Mouse (Mus musculus) liver, embryonic 16.5 days (tissue): ENCODE data around the gene Zfp277. TPM values are rescaled to one million over a fixed set of nuclear protein-coding genes. Genes with fewer than 3 reads are reported as not detected.

Experiments used
- ATAC-seq: fragments of 200-750 bp; cut with Nextera tagmentation; 2 replicates; pipeline ENCODE4 v1.8.0; 2017; ENCODE audit warnings: low read depth, mild to moderate bottlenecking, moderate number of reproducible peaks, moderate library complexity
- H3K27ac ChIP-seq: fragments of 300-500 bp; sonication (generic); 2 replicates; pipeline ENCODE4 v1.5.1; 2014; ENCODE audit warnings: mild to moderate bottlenecking, low read length
- H3K27me3 ChIP-seq: fragments of 300-500 bp; sonication (generic); 2 replicates; pipeline ENCODE4 v1.6.1; 2014; ENCODE audit warnings: low read depth, low read length, mixed read lengths; ENCODE audit not compliant: control insufficient read depth, insufficient read depth
- H3K36me3 ChIP-seq: fragments of 300-500 bp; sonication (generic); 2 replicates; pipeline ENCODE4 v1.6.1; 2014; ENCODE audit warnings: mild to moderate bottlenecking; ENCODE audit not compliant: control insufficient read depth, insufficient read depth
- H3K4me1 ChIP-seq: fragments of 300-500 bp; sonication (generic); 2 replicates; pipeline ENCODE4 v1.6.1; 2014; ENCODE audit warnings: low read depth, low read length, mixed read lengths; ENCODE audit not compliant: control insufficient read depth
- H3K4me2 ChIP-seq: fragments of 300-500 bp; sonication (generic); 2 replicates; pipeline ENCODE4 v1.6.1; 2014; ENCODE audit warnings: low read depth, low read length, mixed read lengths
- H3K4me3 ChIP-seq: fragments of 300-500 bp; sonication (generic); 2 replicates; pipeline ENCODE4 v1.5.1; 2014; ENCODE audit warnings: low read depth, mild to moderate bottlenecking, low read length
- H3K9ac ChIP-seq: fragments of 300-500 bp; sonication (generic); 2 replicates; pipeline ENCODE4 v1.6.1; 2014; ENCODE audit warnings: low read depth, low read length
- H3K9me3 ChIP-seq: fragments of 300-500 bp; sonication (generic); replicated peaks from 2 replicates; pipeline ENCODE4 v1.6.1; 2016; ENCODE audit warnings: low read length; ENCODE audit not compliant: control insufficient read depth
- WGBS: fragments of 180-500 bp; shearing (Covaris S2); extraction: QIAGEN DNeasy Blood & Tissue Kit; methylation state at CpG from one replicate; pipeline ENCODE4 v1.1.7; 2014; ENCODE audit not compliant: insufficient replicate concordance; 5-methylcytosine and 5-hydroxymethylcytosine counted together
- polyA plus RNA-seq: library from polyadenylated mRNA; unstranded; fragments of >200 nt; fragmentation: Nextera tagmentation; extraction: Ambion mirVana; gene quantifications from 2 replicates; pipeline ENCODE4 v1.2.1, GENCODE M21; 2015

The Zfp277 gene
- polyA plus RNA-seq, 1 experiment from 2014 or later, result 6.1 TPM

GRCm38 (mm10) chr12:40286539-40286938 is 159.2 kb downstream of the Zfp277 start:
- H3K36me3 ChIP-seq, result no peaks in the 10 kb centered on the region
- no peaks in the 10 kb centered on the region for H3K4me1 ChIP-seq
- no peak overlapping the region for H3K27ac ChIP-seq
- no peak overlapping the region for H3K4me3 ChIP-seq
- 49% methylated on average over 4 of the region's 4 CpGs for WGBS
- no peak overlapping the region for H3K4me2 ChIP-seq
- no peak for ATAC-seq
- no peaks in the 10 kb centered on the region for H3K9me3 ChIP-seq
- H3K27me3 ChIP-seq, result no peaks in the 10 kb centered on the region
- H3K9ac ChIP-seq, result no peak overlapping the region

GRCm38 (mm10) chr12:40280596-40281325 is 164.9 kb downstream of the Zfp277 start:
- Histone ChIP-seq H3K4me2 (no peak overlapping the region), H3K27ac (no peak overlapping the region), H3K36me3 (no peaks in the 10 kb centered on the region), H3K9ac (no peak overlapping the region), H3K4me3 (no peak overlapping the region), H3K4me1 (no peaks in the 10 kb centered on the region), H3K9me3 (no peaks in the 10 kb centered on the region), H3K27me3 (no peaks in the 10 kb centered on the region)
- ATAC-seq, result no peak
- 61% methylated on average over 4 of the region's 4 CpGs for WGBS

GRCm38 (mm10) chr12:40277581-40277980 is 168.1 kb downstream of the Zfp277 start:
- Histone ChIP-seq H3K9ac (no peak overlapping the region), H3K4me3 (no peak overlapping the region), H3K27ac (no peak overlapping the region), H3K4me2 (no peak overlapping the region), H3K36me3 (no peaks in the 10 kb centered on the region), H3K27me3 (no peaks in the 10 kb centered on the region), H3K4me1 (no peaks in the 10 kb centered on the region), H3K9me3 (no peaks in the 10 kb centered on the region)
- no peak for ATAC-seq
- WGBS, result 45% methylated on average over 3 of the region's 3 CpGs

- no peaks in the 10 kb centered on the region for H3K27me3 ChIP-seq
- no peaks in the 10 kb centered on the region for H3K4me1 ChIP-seq
- no peak overlapping the region for H3K27ac ChIP-seq
- H3K4me2 ChIP-seq, result no peak overlapping the region
- H3K9ac ChIP-seq, result no peak overlapping the region
- H3K36me3 ChIP-seq, result no peaks in the 10 kb centered on the region
- H3K4me3 ChIP-seq, result no peak overlapping the region
- no peak for ATAC-seq
- H3K9me3 ChIP-seq, result no peaks in the 10 kb centered on the region
Observed at GRCm38 (mm10) chr12:40274931-40275330, 170.8 kb downstream of the Zfp277 start.

GRCm38 (mm10) chr12:40273339-40273738 is 172.4 kb downstream of the Zfp277 start:
- WGBS, result 25% methylated on average over 4 of the region's 4 CpGs
- no peak overlapping the region for H3K4me2 ChIP-seq
- H3K36me3 ChIP-seq, result no peaks in the 10 kb centered on the region
- no peak overlapping the region for H3K4me3 ChIP-seq
- no peak for ATAC-seq
- no peak overlapping the region for H3K9ac ChIP-seq
- H3K9me3 ChIP-seq, result no peaks in the 10 kb centered on the region
- H3K27ac ChIP-seq, result no peak overlapping the region
- no peaks in the 10 kb centered on the region for H3K27me3 ChIP-seq
- no peaks in the 10 kb centered on the region for H3K4me1 ChIP-seq

GRCm38 (mm10) chr12:40272710-40273109 is 173.0 kb downstream of the Zfp277 start:
- H3K27me3 ChIP-seq, result no peaks in the 10 kb centered on the region
- H3K9ac ChIP-seq, result no peak overlapping the region
- H3K4me3 ChIP-seq, result no peak overlapping the region
- H3K27ac ChIP-seq, result no peak overlapping the region
- H3K4me2 ChIP-seq, result no peak overlapping the region
- 59% methylated on average over 4 of the region's 4 CpGs for WGBS
- no peaks in the 10 kb centered on the region for H3K4me1 ChIP-seq
- no peaks in the 10 kb centered on the region for H3K36me3 ChIP-seq
- H3K9me3 ChIP-seq, result no peaks in the 10 kb centered on the region
- no peak for ATAC-seq

- 44% methylated on average over 2 of the region's 2 CpGs for WGBS
Observed at GRCm38 (mm10) chr12:40268313-40268712, 177.4 kb downstream of the Zfp277 start.

More at GRCm38 (mm10) chr12:40268313-40268712, 177.4 kb downstream of the Zfp277 start:
- ATAC-seq, result no peak
- Histone ChIP-seq H3K9me3 (no peaks in the 10 kb centered on the region), H3K27me3 (no peaks in the 10 kb centered on the region), H3K9ac (no peak overlapping the region), H3K4me3 (no peak overlapping the region), H3K4me2 (no peak overlapping the region), H3K4me1 (no peaks in the 10 kb centered on the region), H3K27ac (no peak overlapping the region), H3K36me3 (no peaks in the 10 kb centered on the region)

Other genes starting within 250 kb of the Zfp277 start
- gene Lsmem1, start 246.4 kb downstream of the Zfp277 start, polyA plus RNA-seq, result 0.05 and 0.12 TPM in 2 replicates
- 40.3 and 44.5 TPM in 2 replicates for gene Ifrd1, start 197.4 kb downstream of the Zfp277 start, polyA plus RNA-seq
- 1.2 TPM in 2 replicates for gene Dock4, start 50 bp upstream of the Zfp277 start, polyA plus RNA-seq